Mouse (Mus musculus) CH12F3 (cell line): ENCODE measurements around the gene Gm20388.

ENCODE experiments used
- in situ Hi-C: fragments of 300-500 bp; cut with MboI; formaldehyde crosslinking; loops from 2 replicates; pipeline ENCODE4 v1.14.3; 2020; ENCODE audit warnings: low sequenced_read_pairs

Gene Gm20388

DNA sequence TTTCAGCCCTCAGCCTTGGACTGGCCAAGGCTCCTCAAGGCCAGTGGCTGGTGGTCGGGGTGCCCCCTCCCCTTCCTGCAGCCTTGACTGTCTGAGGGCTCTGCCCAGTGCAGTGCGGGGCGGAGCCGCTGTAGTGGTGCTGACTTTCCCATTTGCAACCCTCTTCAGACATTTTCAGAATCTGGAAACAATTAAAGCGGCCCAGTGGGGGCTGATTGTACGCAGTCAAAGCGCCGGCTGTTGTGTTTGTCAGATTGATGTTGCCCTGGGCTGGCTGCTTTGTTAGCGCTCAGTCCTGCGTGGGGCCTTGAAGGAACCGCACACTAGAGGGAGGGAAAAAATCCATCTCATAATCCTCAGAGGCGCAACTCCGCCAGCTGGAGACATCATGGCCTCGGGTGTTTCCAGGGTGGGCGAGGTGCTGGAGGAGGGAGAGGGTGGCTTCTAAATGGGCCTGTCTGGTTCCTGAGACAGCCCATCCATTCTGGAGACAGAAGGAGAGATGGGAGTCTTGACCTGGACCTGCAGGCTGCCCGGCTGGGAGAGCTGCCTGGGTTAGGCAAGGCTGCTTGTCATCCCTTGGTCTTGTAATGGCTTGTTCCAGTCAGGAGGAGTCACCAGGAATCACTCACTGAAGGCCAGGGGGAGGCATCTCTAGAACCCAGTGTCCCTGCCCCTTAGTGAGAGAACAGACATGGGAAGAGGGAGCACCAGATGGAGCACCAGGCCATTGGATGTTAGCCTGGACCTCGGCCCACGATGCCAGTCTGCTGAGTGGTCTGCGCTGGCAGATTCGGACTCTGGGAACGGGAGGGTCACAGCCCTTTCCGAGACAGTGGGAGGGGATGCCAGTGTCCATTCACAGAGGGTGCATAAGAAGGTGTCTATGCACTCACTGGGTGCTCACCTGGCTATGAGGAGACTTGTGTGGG is 388.2 kb downstream of the Gm20388 start:
- in situ Hi-C loops: no loop called here

DNA sequence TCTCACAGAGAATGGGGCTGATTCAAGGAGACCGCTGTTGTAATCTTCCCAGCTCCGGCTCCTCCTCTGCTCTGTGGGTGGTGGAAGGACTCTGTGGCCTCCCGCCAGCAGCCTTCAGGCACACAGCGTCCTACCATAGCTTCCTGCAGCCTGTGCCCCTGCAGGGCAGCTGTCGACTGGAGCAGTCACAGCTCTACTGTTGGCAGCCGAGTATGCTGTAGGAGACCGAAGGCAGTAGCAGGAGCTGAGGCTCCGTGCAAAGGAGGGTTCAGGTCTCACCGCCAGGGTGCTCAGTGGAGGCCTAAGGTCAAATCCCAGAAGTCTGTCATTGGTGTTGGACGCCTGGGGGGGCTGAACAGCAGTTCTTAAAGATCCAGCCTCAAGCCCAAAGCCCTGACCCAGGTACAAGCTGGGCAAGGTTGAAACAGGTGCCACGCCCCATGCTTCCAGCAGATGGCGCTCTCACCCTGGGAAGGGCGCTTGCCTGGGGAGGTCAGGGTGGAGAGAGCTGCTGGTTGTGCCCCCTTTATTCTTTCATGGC is 390.0 kb downstream of the Gm20388 start:
- in situ Hi-C loops: no loop called here

DNA sequence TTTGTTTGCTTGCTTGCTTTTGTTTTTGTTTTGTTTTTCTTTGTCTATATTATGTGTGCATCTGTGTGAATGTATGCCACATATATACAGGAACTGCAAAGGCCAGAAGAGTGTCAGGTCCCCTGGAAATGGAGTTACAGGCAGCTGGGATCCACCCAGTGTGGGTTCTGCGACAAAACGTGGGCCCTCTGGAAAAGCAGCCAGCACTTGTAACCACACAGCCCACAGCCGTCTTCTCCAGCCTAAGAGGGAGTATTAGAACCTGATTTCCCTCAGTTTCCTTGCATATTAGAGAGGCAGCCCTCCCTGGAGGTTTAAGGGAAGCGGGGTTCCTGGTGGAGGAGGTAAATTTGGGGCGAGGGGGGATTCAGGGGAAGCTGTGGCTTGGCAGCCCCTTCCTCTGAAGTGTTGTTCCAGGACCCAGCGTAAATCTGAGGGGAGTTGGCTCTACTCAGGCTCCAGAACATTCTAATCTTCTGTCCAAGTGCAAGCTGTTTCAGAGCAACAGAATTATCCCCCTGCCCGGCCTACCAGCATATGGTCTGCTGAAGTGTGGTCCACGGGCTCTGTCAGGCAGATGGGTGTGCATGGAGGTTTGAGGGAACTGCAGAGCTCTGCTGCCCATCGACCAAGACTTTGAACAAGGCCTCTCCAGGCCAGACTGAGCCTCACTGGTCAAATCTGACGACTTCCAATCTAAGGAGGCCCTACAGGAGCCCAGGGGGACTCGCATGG is 392.5 kb downstream of the Gm20388 start:
- in situ Hi-C loops: no loop called here

DNA sequence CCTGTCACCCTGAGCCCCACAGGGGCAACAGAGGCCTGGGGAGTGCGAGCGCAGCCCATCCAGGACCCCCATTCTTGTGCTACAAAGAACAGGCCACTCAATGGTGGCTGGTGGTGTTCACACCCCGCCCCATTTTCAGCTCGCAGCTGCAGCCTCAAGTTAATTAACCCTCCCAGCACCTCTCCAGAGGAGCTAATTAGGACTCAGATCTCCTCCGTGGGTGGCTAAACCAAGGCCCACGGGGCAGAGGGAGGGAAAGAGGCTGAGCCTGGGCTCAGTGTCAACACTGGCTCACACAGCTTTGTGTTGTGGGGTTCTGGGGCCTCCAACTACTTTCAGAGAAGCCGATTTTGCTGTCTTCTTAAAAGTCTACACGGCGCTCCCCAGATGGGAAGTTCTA is 393.5 kb downstream of the Gm20388 start:
- in situ Hi-C loops: no loop called here

DNA sequence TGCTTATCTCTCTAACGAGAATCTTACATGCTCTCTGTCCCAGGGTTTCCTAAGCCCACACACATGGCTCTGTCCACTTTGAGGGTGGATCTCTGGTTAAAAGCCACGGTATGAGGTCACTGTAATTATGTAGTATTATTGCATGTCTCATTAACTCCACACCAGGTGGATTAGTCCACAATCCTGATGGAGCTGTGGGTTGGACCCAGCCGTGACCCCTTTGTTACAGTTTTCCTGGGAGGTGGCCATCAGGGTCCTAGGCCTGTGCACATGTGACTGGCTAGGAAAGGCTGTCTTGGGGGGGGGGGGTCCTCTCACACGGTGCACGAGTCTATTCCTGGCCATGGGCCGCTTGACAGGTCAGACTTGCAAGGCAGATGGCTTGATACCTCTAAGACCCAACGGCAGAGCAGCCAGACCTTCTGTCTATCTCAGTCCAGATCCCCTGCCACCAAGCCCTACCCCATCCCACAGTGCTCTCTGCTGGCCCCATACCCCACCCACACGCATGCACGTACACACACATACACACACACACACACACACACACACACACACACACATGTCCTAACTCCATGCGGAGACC is 395.3 kb downstream of the Gm20388 start:
- in situ Hi-C loops: no loop called here

DNA sequence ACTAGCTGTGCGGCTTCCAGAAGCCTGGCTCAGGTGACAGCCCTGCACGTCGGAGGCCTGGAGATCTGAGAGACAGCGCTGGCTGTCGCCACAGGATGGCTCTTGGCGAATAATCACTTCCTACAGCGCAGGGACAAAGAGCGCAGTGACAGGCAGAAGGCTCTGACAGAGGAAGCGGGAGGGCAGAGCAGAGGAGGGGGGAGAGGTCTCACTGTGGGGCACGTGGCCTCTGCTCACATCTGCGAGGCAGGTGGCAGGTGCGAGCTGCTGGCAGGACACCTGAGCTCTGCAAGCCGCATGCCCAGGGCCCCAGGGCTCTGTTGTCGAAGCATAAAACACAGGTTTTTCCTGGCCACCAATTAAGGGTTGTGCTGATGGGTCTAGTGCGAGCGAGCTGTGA is 396.5 kb downstream of the Gm20388 start:
- in situ Hi-C loops: no loop called here

DNA sequence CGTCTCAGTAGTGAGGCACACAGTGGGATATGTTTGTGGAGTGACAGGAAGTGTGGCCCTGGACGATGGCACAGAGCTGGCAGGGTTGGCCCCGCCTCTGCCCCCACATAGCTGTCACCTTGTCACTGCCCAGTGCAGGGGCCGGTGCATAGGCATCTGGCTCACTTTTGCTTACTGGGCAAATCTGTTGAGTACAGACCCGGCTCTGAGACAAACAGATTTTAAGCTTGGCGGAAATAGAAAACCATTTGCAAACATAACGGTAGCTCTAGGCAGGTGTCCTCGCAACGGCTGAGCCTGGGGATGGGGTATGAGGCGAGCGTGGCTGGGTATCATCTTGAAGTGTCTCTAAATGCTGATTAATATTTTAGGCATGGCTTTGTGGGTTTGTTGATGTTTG is 396.9 kb downstream of the Gm20388 start:
- in situ Hi-C loops: no loop called here

DNA sequence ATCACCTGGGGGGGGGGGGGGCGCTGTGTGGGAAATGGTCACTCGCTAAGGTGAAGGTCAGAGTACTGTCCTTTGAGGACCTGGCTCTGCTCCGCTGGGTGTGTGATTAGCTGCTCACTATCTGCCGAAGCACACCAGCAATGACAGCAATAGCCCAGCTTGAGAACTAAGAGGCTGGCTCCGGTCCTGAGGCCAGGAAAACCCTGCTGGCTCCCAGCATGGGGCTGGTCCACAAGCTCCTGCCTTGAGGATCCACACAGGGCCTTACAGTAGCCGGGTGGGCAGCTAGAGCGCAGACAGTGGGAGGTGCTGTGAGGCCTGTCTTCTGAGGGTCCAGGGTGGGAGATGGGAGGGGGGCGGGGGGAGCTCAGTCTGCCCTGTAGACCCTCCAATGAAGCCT is 397.5 kb downstream of the Gm20388 start:
- in situ Hi-C loops: no loop called here

DNA sequence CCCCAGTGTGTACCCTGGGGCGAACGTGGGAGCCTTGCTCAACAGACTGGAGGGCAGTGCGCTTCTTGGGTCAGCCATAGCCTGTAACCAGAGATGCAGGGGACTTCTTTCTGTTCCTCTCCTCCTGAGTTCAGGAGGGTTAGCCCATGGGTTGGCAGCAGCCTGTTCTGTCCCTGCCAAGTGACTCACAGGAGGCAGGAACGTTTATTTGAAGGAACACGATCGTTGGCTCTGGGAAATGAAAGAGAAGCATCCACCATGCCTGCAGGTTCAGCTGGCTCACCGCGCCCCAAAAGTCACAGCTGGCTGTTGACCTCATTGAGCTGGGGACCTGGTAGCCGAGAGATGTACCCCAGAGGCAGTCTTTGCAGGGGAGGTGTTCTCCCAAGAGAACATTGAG is 397.9 kb downstream of the Gm20388 start:
- in situ Hi-C loops: no loop called here

DNA sequence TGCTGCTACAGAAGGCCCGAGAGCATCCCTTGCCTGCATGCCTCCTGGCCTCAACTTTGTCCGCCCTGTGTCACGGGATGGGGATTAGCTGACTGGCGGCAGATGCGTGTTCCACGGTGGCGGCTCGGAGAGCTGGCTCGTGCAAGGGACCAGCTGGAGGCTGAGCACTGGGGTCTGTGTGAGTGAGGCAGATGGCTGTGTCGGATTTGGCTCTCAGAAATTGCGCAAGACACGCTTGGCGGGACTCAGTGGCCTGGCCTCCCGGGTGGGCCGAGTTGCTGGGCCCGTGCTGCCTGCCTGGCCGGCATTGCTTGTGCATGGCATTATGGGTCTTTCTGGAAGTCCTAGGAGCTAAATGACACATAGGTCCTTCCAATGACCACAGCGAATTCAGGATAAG is 398.7 kb downstream of the Gm20388 start:
- in situ Hi-C loops: no loop called here

DNA sequence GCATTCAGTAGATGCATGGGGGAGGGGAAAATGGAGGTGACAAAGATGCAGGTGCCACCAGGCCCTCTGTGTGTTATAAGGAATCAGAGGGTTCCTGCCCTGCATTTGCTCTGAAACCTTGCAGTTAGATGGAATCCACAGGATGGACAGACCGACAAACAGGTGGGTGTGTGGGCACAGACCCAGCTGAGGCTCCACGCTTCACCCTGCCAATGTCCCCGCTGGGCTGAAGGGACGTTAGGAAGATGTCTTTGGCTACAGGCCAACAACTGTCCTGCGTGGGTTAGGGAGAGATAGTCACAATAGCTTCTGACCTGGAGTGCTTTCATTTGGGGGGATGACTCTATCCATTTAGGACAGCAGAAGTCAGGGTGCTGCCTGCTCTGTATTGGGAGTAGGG is 399.4 kb downstream of the Gm20388 start:
- in situ Hi-C loops: no loop called here

DNA sequence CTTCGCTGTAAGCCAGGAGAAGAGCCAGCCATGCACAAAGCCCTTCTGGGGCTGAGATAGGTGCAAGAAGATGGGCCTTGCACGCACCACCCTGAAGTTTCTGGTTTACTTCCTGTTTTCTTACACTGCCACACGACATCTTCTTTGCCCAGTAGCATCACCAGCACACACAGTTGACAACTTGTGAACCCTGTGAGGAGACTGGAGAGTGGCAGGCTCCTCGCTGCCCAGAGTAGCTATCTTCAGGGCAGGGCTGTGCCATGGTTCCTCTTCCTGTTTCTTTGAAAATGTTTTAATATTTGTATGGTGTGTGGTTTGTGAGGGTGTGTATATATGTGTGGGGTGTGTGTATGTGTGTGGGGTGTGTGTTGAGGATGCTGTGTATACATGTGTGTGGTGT is 401.8 kb downstream of the Gm20388 start:
- in situ Hi-C loops: no loop called here

DNA sequence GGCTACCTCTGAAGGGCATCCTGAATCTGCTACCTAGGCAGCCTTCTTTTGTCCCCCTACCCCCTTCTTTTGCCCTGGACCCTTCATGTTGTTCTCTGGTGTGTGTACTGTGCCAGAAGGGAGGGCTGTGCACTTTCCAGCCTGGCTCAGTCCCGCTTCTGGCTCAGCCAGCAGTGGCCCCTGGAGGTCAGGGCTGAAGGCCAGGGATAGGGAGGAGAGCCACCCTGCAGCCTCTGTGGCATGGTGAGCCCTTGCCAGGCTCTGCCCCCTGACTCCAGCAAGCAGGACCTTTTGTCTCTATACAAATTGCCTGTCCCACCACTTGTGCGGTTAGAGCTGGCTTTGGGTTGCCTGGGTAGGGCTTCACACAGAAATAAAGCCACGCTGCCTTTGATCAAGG is 403.0 kb downstream of the Gm20388 start:
- in situ Hi-C loops: no loop called here

DNA sequence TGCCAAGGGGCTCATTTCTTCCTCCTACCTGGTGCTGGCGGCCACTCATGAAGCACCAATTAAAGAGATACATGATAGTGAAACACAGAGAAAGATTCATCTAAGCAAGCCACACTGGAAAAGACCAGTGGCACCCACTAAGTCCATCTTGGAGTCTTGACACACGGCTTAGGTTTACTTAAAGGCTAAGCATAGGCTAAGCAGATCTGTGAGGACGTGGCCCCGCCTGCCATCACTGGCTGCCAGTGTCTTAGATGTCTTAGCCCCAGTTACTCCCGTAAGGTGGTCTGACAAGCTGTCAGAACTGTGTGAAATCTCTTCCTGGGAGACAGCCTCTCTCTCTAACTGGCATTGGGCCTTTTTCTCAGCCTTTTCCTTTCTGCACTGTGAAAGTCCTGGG is 404.3 kb downstream of the Gm20388 start:
- in situ Hi-C loops: no loop called here

DNA sequence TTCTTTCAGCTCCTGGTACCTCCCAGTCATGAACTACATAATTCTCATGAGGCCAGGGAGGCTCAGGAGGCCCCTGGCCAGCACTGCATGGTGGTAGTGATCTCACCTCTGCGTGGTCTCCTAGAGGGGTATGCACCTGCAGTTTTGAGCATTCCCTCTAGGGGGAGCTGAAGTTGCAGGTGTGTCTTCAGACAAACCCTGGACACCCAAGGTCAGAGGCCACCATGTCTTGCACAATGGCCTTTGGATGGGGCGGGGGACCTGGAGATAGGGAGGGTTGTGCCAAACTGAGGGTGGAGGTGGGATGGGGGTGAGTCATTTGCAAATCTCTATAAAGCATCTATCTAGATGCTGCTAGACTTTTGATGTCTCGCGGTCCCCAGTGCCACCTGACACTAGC is 405.0 kb downstream of the Gm20388 start:
- in situ Hi-C loops: no loop called here

DNA sequence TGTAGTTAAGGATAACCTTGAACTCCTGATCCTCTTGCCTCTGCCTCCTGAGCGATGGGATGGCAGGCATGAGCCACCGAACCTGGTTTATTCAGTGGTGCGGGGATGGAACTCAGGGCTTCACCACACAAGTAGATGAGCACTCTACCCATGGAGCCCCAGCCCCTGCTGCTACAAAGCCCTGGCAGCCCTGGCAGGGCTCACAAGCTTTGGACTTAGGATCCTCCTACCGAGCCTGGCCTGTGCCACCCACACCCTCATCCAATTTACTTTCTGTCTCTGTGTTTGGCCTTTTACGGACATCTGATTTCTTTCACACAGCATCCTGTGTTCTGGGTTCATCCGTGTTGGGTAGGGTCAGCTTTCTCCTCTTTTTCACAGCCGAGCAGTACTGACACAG is 406.1 kb downstream of the Gm20388 start:
- in situ Hi-C loops: no loop called here

DNA sequence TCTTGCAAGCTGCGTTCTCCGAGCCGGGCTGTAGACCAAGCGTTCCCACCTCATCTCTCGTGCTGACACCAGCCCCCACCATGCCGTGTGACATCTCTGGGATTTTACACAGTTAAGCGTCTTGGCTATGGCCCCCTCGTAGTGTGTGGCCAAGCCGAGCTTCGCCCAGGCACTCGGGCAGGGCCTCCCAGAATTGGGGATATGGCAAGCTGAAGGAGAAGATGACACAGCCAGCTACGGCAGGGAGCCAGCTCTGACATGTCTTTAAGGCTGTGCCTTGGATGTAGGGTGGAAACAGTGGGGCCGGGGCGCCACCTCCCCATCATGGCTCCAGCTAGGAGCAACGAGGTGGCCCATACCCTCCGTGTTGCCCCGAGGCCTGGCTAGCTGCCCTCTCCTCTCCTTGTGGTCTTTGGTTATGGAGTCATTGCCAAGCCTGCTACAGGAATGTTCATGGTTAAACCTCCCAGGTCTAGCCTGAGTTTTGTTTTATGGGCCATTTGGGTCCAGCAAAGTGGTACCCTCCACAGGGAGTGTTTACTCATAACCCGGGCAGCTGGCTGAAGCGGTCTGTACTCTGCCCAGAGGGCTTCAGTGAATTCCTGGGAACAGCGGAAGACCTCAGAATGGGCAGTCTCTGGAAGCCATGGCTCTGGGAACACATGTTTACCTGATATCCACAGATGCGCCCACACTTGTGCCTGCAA is 406.6 kb downstream of the Gm20388 start:
- in situ Hi-C loops: no loop called here

DNA sequence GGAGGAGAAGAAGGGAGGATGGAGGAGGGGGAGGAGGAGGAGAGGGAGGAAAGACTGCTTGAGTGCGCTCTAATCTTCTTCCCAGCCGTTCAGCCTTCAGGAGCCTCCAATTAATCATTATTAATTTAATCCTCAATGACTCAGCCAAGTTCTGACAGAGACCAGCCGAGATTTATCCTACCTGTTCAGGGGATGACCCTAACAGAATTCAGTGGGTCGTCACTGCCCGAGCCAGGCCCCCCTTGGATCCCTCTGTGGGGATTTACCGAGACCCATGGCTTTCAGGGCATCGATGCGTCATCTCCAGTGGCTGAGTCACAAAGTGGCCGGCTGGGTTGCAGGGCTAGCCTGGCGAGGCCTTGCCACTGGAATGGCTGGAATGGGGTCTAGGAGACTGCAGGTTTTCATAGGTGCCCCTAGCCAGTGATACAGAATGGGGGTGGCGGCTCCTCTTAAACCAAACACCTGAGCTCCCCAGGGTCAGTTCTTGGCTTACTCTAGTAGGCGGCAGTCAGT is 407.9 kb downstream of the Gm20388 start:
- in situ Hi-C loops: no loop called here

DNA sequence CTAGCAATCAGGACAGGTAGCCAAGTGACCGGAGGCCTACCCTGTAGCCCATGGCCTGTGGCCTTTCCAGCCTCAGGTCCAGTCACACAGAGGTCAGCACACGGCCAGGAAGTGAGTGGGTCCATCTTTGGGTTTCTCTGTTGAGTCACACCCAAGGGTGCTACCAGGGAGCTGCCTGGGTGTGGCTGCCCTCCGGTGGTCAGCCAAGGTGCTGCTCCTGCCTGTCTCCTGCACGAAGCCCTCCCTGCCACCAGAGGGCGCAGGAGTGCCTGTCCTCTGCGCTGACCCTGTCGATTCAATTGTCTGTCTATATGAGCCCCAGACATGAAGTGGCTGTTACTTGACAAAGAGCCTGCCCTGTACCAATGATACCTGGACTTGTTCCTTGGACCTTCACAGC is 408.8 kb downstream of the Gm20388 start:
- in situ Hi-C loops: no loop called here

DNA sequence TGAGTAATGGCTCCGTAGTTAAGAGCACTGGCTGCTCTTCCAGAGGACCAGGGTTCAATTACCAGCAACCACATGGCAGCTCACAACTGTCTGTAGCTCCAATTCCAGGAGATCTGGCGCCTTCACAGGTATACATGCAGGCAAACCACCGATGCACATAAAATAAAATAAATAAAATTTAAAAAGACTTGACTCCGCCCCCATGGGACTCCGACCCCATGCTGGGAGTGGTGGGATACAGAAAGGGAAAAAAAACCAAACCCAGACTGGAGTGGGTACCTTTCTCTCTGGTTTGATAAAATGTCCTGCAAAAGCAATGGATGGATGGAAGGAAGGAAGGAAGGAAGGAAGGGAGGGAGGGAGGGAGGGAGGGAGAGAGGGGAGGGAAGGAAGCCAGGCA is 409.5 kb downstream of the Gm20388 start:
- in situ Hi-C loops: no loop called here

DNA sequence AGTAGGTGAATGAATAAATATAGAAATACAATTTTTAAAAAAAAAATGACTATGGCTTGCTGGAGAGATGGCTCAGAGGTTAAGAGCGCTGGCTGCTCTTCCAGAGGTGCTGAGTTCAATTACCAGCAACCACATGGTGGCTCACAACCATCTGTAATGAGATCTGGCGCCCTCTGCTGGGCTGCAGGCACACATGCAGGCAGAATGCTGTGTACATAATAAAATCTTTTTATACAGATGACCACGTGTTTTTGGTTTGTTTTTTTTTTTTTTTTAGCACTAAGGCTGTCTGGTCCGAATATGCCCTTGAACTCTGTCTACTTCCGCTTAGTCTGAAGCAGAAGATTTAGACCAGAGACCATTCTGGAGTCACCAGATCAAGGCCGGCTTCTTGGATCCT is 411.1 kb downstream of the Gm20388 start:
- in situ Hi-C loops: no loop called here
